Mouse (Mus musculus) thymus, adult 2 months (tissue): ENCODE data around the gene Tedc1.

Experiments used
- CTCF ChIP-seq: fragments of 200-500 bp; IDR thresholded peaks from 2 replicates; pipeline ENCODE4 v1.5.1; 2012; ENCODE audit warnings: mild to moderate bottlenecking, control low read depth, low read length, moderate library complexity, borderline replicate concordance; ENCODE audit not compliant: control insufficient read depth, poor library complexity, insufficient read depth; ENCODE audit errors: extremely low read depth
- POLR2A ChIP-seq: fragments of 200-500 bp; IDR thresholded peaks from 2 replicates; pipeline ENCODE4 v1.6.1; 2012; ENCODE audit warnings: mild to moderate bottlenecking, low read length, control low read depth, moderate library complexity; ENCODE audit not compliant: control insufficient read depth, poor library complexity, insufficient read depth; ENCODE audit errors: extremely low read depth

- TF ChIP-seq CTCF, result no peak
- no peak for TF ChIP-seq POLR2A
Observed at GRCm38 (mm10) chr12:113144886-113145285, 11.3 kb upstream of the Tedc1 start.
